Mouse (Mus musculus) ES-E14 (cell line): ENCODE measurements at regions not wholly inside any gene's neighbourhood (a gene's known extent, or its start where the extent isn't known, plus 50 kb on each side); places are given as distances from the start of the nearest gene placed in this dataset.
A peak's percentile ranks its signal among the peaks of the same experiment; 100 is the strongest.

ENCODE experiments used
- DNase-seq: peaks from one replicate; pipeline ENCODE4 v3.0.0-alpha.2; 2013; ENCODE audit warnings: low read depth, low spot score
- H3K27ac ChIP-seq: 2 replicates; pipeline ENCODE4 v1.5.1; 2012; ENCODE audit warnings: low read depth, mild to moderate bottlenecking, low read length, moderate library complexity, mixed read lengths; ENCODE audit not compliant: poor library complexity, insufficient read depth, severe bottlenecking
- H3K36me3 ChIP-seq: 2 replicates; pipeline ENCODE4 v1.6.1; 2012; ENCODE audit warnings: mild to moderate bottlenecking, low read length, moderate library complexity, mixed read lengths; ENCODE audit not compliant: control insufficient read depth, poor library complexity, insufficient read depth, severe bottlenecking
- H3K4me1 ChIP-seq, 2 experiments: fragments of 150-350 bp in 1 of 2; sonication (generic) in 1 of 2; 2 replicates each; pipeline ENCODE4 v1.6.1; 2012; ENCODE audit warnings: low read length in 2 of 2, mild to moderate bottlenecking in 1 of 2, mixed read lengths in 1 of 2; ENCODE audit not compliant: control insufficient read depth in 2 of 2, insufficient read depth in 2 of 2, poor library complexity in 1 of 2
- H3K4me3 ChIP-seq, 2 experiments: fragments of 150-350 bp in 1 of 2; sonication (generic) in 1 of 2; 2 replicates each; pipeline ENCODE4 v1.5.1; 2012; ENCODE audit warnings: low read length in 2 of 2, low read depth in 1 of 2, mild to moderate bottlenecking in 1 of 2, mixed read lengths in 1 of 2; ENCODE audit not compliant: insufficient read depth in 1 of 2, poor library complexity in 1 of 2, severe bottlenecking in 1 of 2
- H3K9ac ChIP-seq: 2 replicates; pipeline ENCODE4 v1.6.1; 2012; ENCODE audit warnings: low read depth, mild to moderate bottlenecking, low read length, mixed read lengths; ENCODE audit not compliant: poor library complexity, insufficient read depth, severe bottlenecking
- H3K9me3 ChIP-seq: fragments of 150-350 bp; sonication (generic); 2 replicates; pipeline ENCODE4 v1.6.1; 2012; ENCODE audit warnings: low read depth, mild to moderate bottlenecking, low read length; ENCODE audit not compliant: control insufficient read depth, insufficient read depth
- CHD2 ChIP-seq: IDR thresholded peaks from 2 replicates; pipeline ENCODE4 v1.6.1; 2014; ENCODE audit warnings: mild to moderate bottlenecking, low read depth, low read length, inconsistent platforms
- HCFC1 ChIP-seq: IDR thresholded peaks from 2 replicates; pipeline ENCODE4 v1.6.1; 2012; ENCODE audit warnings: low read length, inconsistent platforms, borderline replicate concordance; ENCODE audit not compliant: insufficient read depth
- MAFK ChIP-seq: IDR thresholded peaks from 2 replicates; pipeline ENCODE4 v1.6.1; 2014; ENCODE audit warnings: mild to moderate bottlenecking, low read depth, low read length, inconsistent platforms; ENCODE audit not compliant: insufficient read depth
- ZC3H11A ChIP-seq: IDR thresholded peaks from 2 replicates; pipeline ENCODE4 v1.6.1; 2012; ENCODE audit warnings: low read depth, mild to moderate bottlenecking, inconsistent platforms, low read length, borderline replicate concordance
- ZNF384 ChIP-seq: IDR thresholded peaks from 2 replicates; pipeline ENCODE4 v1.6.1; 2012; ENCODE audit warnings: low read depth, low read length, inconsistent platforms
- in situ Hi-C, 2 experiments: fragments of 600-800 bp; cut with MboI; formaldehyde crosslinking; loops; one replicate each; pipeline ENCODE4 v1.15.1; 2025; ENCODE audit warnings: low sequenced_read_pairs in 2 of 2, inconsistent platforms in 1 of 2; ENCODE audit not compliant: unreplicated experiment in 2 of 2

GRCm38 (mm10) chr8:77872771-77873170 is 148.5 kb upstream of the Ednra start:
- no peak for DNase-seq
- TF ChIP-seq ZNF384 (no peak), CHD2 (no peak), MAFK (no peak), HCFC1 (no peak), ZC3H11A (no peak)
- H3K4me3 ChIP-seq, result no peak overlapping the region
- in situ Hi-C loops, result no loop called here
- no peak overlapping the region for H3K27ac ChIP-seq
- H3K4me1 ChIP-seq, result no peaks in the 10 kb centered on the region
- no peaks in the 10 kb centered on the region for H3K36me3 ChIP-seq
- H3K9me3 ChIP-seq, result no peaks in the 10 kb centered on the region
- H3K9ac ChIP-seq, result no peak overlapping the region

DNA sequence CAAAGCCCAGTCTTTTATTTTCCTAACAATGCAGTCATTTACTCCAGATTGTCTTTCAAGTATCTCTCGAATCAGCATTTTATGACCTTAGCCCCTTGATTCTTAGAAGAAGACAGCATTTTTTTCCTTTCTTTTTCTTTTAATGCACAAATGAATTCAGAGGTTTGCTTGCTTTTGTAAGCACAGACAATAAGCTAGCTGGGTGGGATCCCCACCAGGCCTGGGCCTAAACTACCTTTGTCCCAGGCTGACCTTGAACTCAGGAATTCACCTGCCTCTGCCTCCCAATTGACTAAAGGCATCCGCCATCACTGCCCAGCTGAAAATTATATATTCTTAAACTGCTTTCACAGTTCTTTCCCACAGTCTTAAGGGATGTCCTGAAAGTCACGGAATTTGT is 195.5 kb upstream of the Ednra start:
- in situ Hi-C loops, result no loop called here
- Histone ChIP-seq H3K4me1 (no peaks in the 10 kb centered on the region), H3K36me3 (no peaks in the 10 kb centered on the region), H3K4me3 (no peak overlapping the region), H3K9me3 (peaks cover 2% of the 10 kb centered on the region; the same call in 1 of the 2 replicates), H3K27ac (no peak overlapping the region), H3K9ac (no peak overlapping the region)
- DNase-seq, result peak; percentile 3
- TF ChIP-seq CHD2 (no peak), MAFK (no peak), ZC3H11A (no peak), HCFC1 (no peak), ZNF384 (no peak)

GRCm38 (mm10) chr8:77921868-77922267 is 197.6 kb upstream of the Ednra start:
- no peak overlapping the region for H3K4me3 ChIP-seq
- no peaks in the 10 kb centered on the region for H3K36me3 ChIP-seq
- H3K9me3 ChIP-seq, result peaks cover 2% of the 10 kb centered on the region; the same call in 1 of the 2 replicates
- H3K9ac ChIP-seq, result no peak overlapping the region
- in situ Hi-C loops, result no loop called here
- TF ChIP-seq ZNF384 (no peak), ZC3H11A (no peak), HCFC1 (no peak), CHD2 (no peak), MAFK (no peak)
- no peaks in the 10 kb centered on the region for H3K4me1 ChIP-seq
- no peak overlapping the region for H3K27ac ChIP-seq
- DNase-seq, result no peak

DNA sequence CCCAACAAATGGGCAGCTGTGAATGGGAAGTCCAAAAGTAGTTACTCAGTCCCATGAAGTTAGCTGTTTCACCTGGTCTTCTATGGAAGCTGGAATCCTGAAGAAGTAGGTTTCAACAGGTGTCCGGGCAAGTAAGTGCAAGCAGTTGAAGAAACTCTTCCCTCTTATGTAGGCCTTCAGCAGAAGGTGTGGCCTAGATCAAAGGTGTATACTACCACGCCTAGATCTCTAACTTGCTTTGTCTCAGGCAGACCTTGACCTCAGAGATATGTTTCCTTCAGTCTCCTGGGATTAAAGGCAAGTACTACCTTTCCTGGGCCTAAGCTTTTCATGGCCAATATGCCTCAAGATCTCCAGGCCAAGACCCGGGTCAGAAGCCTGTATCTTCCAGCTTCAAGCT is 223.4 kb upstream of the Ednra start:
- Histone ChIP-seq H3K4me3 (no peak overlapping the region), H3K9ac (no peak overlapping the region), H3K36me3 (no peaks in the 10 kb centered on the region), H3K4me1 (no peaks in the 10 kb centered on the region), H3K9me3 (no peaks in the 10 kb centered on the region), H3K27ac (no peak overlapping the region)
- in situ Hi-C loops, result no loop called here
- DNase-seq, result no peak
- no peak for TF ChIP-seq HCFC1
- TF ChIP-seq CHD2, result no peak
- TF ChIP-seq ZC3H11A, result no peak
- no peak for TF ChIP-seq MAFK
- TF ChIP-seq ZNF384, result no peak

- H3K27ac ChIP-seq, result no peak overlapping the region
- H3K4me3 ChIP-seq, result no peak overlapping the region
- H3K9ac ChIP-seq, result no peak overlapping the region
- no peak for DNase-seq
- TF ChIP-seq CHD2 (no peak), MAFK (no peak), ZC3H11A (no peak), HCFC1 (no peak), ZNF384 (no peak)
- H3K9me3 ChIP-seq, result no peaks in the 10 kb centered on the region
- in situ Hi-C loops, result no loop called here
- H3K4me1 ChIP-seq, result no peaks in the 10 kb centered on the region
- H3K36me3 ChIP-seq, result no peaks in the 10 kb centered on the region
These were observed 225.4 kb upstream of the Ednra start for GRCm38 (mm10) chr8:77949640-77950039.
